Mouse (Mus musculus) hindbrain, postnatal 0 days (tissue): ENCODE data around the gene Stmnd1. TPM values are rescaled to one million over a fixed set of nuclear protein-coding genes. Genes with fewer than 3 reads are reported as not detected.

ENCODE experiments used
- ATAC-seq: fragments of 200-750 bp; cut with Nextera tagmentation; 2 replicates; pipeline ENCODE4 v1.8.0; 2017; ENCODE audit warnings: mild to moderate bottlenecking, moderate TSS enrichment, moderate library complexity
- DNase-seq: peaks from one replicate; pipeline ENCODE4 v3.0.0-alpha.2; 2015; ENCODE audit warnings: low spot score
- H3K27ac ChIP-seq: fragments of 300-500 bp; sonication (generic); 2 replicates; pipeline ENCODE4 v1.5.1; 2014; ENCODE audit warnings: mild to moderate bottlenecking
- H3K27me3 ChIP-seq: fragments of 300-500 bp; sonication (generic); 2 replicates; pipeline ENCODE4 v1.6.1; 2014; ENCODE audit warnings: low read length, mixed read lengths; ENCODE audit not compliant: insufficient read depth
- H3K36me3 ChIP-seq: fragments of 300-500 bp; sonication (generic); 2 replicates; pipeline ENCODE4 v1.6.1; 2014; ENCODE audit warnings: low read length, mixed read lengths; ENCODE audit not compliant: insufficient read depth
- H3K4me1 ChIP-seq: fragments of 300-500 bp; sonication (generic); 2 replicates; pipeline ENCODE4 v1.6.1; 2014; ENCODE audit warnings: antibody characterized with exemption, low read length, mixed read lengths; ENCODE audit not compliant: insufficient read depth
- H3K4me2 ChIP-seq: fragments of 300-500 bp; sonication (generic); 2 replicates; pipeline ENCODE4 v1.6.1; 2014; ENCODE audit warnings: low read depth, mild to moderate bottlenecking, low read length, moderate library complexity, mixed read lengths
- H3K4me3 ChIP-seq: fragments of 300-500 bp; sonication (generic); 2 replicates; pipeline ENCODE4 v1.5.1; 2014; ENCODE audit warnings: low read length
- H3K9ac ChIP-seq: fragments of 300-500 bp; sonication (generic); replicated peaks from 2 replicates; pipeline ENCODE4 v1.6.1; 2014; ENCODE audit warnings: mild to moderate bottlenecking, low read length, moderate library complexity, mixed read lengths
- H3K9me3 ChIP-seq: fragments of 300-500 bp; sonication (generic); 2 replicates; pipeline ENCODE4 v1.6.1; 2016; ENCODE audit warnings: low read length, mixed read lengths
- CTCF ChIP-seq: IDR thresholded peaks from 2 replicates; pipeline ENCODE4 v1.5.1; 2016; ENCODE audit warnings: antibody characterized with exemption, control low read depth, low read depth
- WGBS: fragments of 180-500 bp; shearing (Covaris S2); extraction: QIAGEN DNeasy Blood & Tissue Kit; methylation state at CpG from one replicate; pipeline ENCODE4 v1.1.7; 2014; 5-methylcytosine and 5-hydroxymethylcytosine counted together
- polyA plus RNA-seq: library from polyadenylated mRNA; unstranded; fragments of >200 nt; fragmentation: Nextera tagmentation; extraction: Ambion mirVana; gene quantifications from 2 replicates; pipeline ENCODE4 v1.2.1, GENCODE M21; 2015
- total RNA-seq: library from RNA; depleted of rRNA; stranded (reverse); fragments of >200 nt; gene quantifications from 2 replicates; pipeline ENCODE4 v1.2.3, GENCODE M21; 2014; rRNA removed

The Stmnd1 gene
- total and polyA plus RNA-seq, 2 experiments from 2014 or later = 0.31 TPM; not detected in 1

GRCm38 (mm10) chr13:46343226-46343625 is 69.7 kb downstream of the Stmnd1 start:
- Histone ChIP-seq H3K4me3 (no peak overlapping the region), H3K9me3 (no peaks in the 10 kb centered on the region), H3K27ac (no peak overlapping the region), H3K36me3 (no peaks in the 10 kb centered on the region), H3K27me3 (no peaks in the 10 kb centered on the region), H3K4me2 (no peak overlapping the region), H3K4me1 (no peaks in the 10 kb centered on the region), H3K9ac (no peak overlapping the region)
- DNase-seq (no peak), ATAC-seq (no peak)
- TF ChIP-seq CTCF = no peak
- 55% methylated on average over 7 of the region's 7 CpGs for WGBS

- 79% methylated on average over 10 of the region's 10 CpGs for WGBS
- H3K36me3 ChIP-seq = no peaks in the 10 kb centered on the region
- no peak overlapping the region for H3K27ac ChIP-seq
- no peak overlapping the region for H3K4me3 ChIP-seq
- no peaks in the 10 kb centered on the region for H3K27me3 ChIP-seq
- H3K9me3 ChIP-seq = no peaks in the 10 kb centered on the region
- ATAC-seq (no peak), DNase-seq (no peak)
- H3K9ac ChIP-seq = no peak overlapping the region
- no peak for TF ChIP-seq CTCF
- H3K4me1 ChIP-seq = 0 out of 2 replicates have a peak, but pooled peaks cover 4% of the 10 kb centered on the region
- H3K4me2 ChIP-seq = no peak overlapping the region
Observed at GRCm38 (mm10) chr13:46346830-46347512, 73.5 kb downstream of the Stmnd1 start.

DNA sequence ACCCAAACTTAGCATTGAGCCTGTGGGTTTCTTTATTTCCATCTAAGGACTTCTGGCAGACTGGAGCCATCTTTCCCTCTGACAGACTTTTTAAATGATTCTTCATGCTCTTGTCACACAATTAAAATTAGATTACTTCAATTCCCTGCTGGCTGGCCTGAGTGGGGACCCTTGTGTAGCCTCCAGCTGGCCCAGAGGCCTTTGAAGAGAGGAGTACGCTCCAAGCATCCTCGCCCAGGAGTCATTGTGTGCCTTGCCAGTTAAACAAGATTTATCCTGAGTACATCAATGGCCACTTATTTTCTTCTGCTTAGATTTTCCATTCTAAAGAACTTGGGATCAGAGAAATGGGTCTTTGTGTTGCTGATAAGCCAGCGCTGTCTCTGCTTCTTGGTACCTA is 76.1 kb downstream of the Stmnd1 start:
- H3K4me3 ChIP-seq = no peak overlapping the region
- H3K9me3 ChIP-seq = no peaks in the 10 kb centered on the region
- peak overlapping the region; percentile 76; the same call in 1 of the 2 replicates for H3K27ac ChIP-seq
- DNase-seq (peak; percentile 76), ATAC-seq (peak; percentile 87)
- H3K4me1 ChIP-seq = 0 out of 2 replicates have a peak, but pooled peaks cover 4% of the 10 kb centered on the region
- no peak overlapping the region for H3K9ac ChIP-seq
- H3K27me3 ChIP-seq = no peaks in the 10 kb centered on the region
- WGBS = 38% methylated on average over 3 of the region's 3 CpGs
- TF ChIP-seq CTCF = no peak
- H3K4me2 ChIP-seq = 0 out of 2 replicates have a peak overlapping the region, but pooled peaks have one; percentile 5
- H3K36me3 ChIP-seq = no peaks in the 10 kb centered on the region

Other genes starting within 250 kb of the Stmnd1 start
- gene Rbm24, start 144.7 kb downstream of the Stmnd1 start, total RNA-seq = 22.1 and 22.9 TPM in 2 replicates
- gene Rbm24, start 144.7 kb downstream of the Stmnd1 start, polyA plus RNA-seq = 1.9 and 2.8 TPM in 2 replicates
- gene Cap2, start 228.1 kb downstream of the Stmnd1 start, total RNA-seq = 16.6 and 19.9 TPM in 2 replicates
- 9.3 and 9.4 TPM in 2 replicates for gene Cap2, start 228.1 kb downstream of the Stmnd1 start, polyA plus RNA-seq